Mouse (Mus musculus) left cerebral cortex, adult 8-10 months (tissue): ENCODE measurements around the gene Dock3. TPM values are rescaled to one million over a fixed set of nuclear protein-coding genes. Genes with fewer than 3 reads are reported as not detected.
"Not testable (repeated sequence)": the region's sequence is repeated elsewhere in the genome, so short reads cannot be mapped to it uniquely, and the experiment has no call there.

ENCODE experiments used
- DNase-seq, 2 experiments: peaks; one replicate each; pipeline ENCODE4 v3.0.0; 2022; ENCODE audit warnings: low spot score in 2 of 2
- total RNA-seq, 4 experiments: library from RNA; stranded (reverse); gene quantifications; 2 replicates each; pipeline ENCODE4 v1.2.4; 2022

Dock3 gene
- total RNA-seq, 4 experiments from 2014 or later, result 191 to 234 (median 223) TPM

DNA sequence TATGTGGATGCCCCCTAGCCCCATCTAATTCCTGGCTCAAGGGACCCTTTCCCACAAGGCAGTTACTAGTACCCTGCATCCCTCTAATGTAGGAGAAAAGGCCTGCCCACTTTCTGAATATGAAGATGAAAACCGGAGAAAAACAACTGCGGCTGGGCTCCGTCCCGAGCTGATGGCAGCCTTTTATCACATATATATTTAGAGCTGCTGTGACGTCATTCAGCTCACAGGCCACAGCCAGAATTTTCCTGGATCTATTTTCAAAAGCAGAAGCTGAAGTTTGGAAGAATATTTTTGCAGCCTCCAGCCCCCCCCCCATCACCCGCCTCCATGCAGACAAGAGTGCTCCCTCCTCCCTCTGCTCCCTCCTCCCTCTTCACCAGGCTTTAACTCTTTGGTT lies 27.9 kb upstream of the Dock3 start:
- DNase-seq, result peak in 1 of 2 experiments; percentile 88

DNA sequence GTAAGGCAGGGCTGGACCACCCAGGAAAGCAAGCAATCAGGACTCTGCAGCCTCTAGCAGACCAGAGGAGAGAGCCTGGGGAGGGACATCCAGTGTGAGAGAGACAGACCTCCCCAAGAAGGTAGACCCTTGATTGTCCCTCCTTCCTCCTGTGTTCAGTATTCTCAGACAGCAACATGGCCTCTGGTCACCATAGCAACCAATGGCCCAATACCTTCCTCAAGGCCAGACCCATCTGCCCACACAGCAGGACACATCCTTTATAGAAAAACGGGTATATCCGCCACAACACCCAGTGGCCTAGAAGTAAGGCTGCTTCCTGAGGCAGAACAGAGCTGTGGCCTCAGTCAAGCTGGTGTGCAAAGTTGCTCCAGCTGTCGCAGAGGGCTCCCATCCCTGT lies 23.9 kb upstream of the Dock3 start:
- no peak for DNase-seq

DNA sequence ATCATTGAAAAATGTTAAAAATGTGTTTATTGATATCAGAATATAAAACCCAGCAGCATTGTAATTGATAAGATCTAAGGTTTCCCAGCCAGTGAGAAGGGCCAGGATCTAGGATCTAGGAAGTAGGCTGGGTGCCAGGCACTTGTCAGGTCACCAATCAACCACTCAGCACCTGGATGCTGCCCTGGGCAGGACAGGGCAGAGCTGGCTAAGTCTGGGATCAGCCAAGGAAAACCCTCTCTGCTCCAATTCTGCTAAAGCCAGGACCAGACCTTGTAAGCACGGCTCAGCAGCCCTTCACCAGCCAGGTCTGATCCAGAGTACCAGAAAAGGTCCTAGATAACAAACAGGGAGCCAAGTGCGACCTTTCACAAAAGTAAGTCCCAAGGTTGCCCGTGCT lies 23.2 kb upstream of the Dock3 start:
- no peak for DNase-seq

DNA sequence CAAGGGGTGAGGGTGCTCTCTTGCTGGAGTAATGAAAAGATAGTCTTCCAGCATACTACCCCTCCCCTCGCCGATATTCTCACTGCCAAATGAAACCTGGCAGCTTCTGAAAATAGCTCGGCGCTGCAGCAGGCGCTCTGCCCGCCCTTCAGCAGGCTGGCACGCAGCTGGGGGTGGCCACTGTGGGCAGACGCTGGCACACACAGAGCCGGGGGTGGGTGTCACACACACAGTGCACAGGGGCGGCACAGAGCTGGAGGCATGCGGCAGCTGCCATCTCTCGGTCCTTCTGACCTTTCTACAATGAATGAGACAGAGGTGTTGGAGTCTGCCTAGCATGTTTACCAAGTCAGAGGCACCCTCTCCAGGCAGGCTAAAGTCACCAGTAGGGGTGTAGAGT lies 22.8 kb upstream of the Dock3 start:
- peak in 1 of 2 experiments; percentile 92 for DNase-seq

DNA sequence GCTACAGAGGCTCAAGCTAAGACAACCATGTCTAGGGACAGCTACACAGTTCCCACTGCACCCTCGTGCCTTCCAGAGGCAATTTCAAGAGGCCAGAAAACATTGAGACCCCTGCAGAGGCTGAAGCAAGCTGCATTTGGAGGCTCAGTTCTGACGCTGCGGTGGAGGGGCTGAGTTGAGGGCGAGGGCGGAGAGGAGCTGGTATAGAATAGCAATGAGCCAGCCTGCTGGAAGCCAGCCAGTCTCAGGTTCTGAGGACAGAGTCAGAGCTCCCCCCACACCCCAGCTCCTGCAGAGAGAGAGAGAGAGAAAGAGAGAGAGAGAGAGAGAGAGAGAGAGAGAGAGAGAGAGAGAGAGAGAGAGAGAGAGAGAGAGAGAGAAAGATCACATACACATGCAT lies 20.5 kb upstream of the Dock3 start:
- DNase-seq, result peak in 1 of 2 experiments; percentile 81

DNA sequence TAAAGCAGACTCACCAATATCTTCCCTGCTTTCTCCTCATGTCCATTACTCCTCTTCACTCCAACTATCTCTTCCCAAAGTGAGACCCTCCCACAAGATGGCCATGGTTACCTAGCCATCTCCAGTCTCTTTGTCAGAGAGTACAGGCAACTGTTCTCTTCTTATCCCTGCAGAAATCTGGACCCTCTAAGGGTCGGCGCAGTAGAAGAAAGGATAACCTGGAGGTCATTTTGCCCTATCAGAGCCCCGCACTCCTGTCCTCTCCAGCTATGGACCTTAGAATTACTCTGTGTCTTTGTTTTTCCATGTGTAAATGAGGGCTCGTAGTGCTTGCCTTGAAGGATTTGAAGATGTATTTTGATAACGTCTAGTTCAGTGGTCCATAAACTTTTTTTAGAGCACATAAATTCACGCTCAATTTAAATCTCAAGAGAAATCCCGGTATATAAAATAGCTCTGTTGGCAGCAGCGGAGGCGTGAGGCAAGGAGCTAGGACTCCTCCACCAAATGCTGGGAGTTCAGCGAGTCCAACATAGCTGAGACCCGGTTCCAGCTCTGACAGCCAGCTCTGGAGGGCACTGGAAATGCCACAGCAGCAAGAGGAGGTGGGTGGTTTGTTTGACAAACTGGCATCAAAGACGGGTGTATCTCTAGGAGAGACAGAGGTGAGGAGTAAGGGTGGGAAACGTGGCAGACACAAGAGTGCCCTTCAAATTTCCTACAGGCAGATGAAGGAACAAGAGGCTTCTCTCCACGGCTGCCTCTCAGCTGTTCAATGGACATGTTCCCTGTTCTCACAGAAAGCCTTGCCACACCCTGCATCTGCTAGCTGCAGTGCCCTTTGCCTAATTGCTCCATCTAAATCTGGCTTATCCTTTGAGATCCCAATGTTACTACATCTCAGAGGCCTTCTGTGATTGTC lies 19.0 kb upstream of the Dock3 start:
- DNase-seq, result peak in 1 of 2 experiments; percentile 75

DNA sequence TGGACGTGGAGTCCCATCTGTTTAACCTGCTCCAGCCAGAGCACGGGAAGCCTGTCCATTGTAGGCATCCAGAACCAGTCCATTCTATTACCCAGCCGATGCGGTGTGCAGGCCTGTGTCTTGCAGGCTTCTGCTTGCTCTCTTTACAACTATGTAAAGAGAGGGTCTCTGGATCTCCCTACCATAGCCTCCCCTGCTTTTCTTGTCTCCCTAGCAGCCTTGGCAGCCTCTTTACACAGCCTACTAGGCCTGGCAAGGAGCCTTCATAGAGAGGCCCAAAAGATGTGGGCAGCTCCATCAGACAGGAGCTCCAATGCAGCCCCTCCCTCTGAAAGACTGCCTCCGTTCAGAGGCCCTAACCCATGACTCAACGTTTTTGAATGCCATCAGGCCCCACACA lies 17.4 kb upstream of the Dock3 start:
- peak in 1 of 2 experiments; percentile 81 for DNase-seq

DNA sequence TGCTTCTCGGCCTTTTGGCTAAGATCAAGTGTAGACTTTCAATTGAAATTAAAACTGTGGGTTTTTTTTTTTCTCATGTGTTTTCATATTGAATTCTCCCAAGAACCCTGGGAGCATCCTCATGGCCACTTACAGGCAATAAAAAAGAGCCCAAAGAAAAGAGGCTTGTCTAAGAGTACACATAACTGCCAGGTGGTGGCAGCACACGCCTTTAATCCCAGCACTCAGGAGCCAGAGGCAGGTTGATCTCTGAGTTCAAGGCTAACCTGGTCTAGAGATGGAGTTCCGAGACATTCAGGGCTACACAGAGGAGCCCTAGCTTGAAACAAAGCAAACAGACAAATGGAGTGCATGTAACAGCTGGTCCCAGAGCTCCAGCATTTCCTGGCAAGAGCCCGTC lies 14.5 kb upstream of the Dock3 start:
- DNase-seq, result no peak

DNA sequence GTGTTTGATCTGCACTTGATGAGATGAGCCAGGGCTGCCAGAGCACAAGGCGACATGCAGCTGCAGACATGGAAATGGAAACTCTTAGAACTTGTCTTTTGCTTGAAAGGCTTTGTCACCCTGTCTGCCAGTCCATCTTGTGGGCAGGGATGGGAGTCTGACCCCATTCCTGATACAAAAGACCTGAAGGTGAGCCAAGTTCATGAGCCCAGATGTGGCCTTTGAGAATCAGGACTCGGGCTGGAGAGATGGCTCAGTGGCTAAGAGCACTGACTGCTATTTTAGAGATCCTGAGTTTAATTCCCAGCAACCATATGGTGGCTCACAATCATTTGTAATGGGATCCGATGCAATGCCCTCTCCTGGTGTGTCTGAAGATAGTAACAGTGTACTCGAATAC lies 13.6 kb upstream of the Dock3 start:
- DNase-seq, result no peak

DNA sequence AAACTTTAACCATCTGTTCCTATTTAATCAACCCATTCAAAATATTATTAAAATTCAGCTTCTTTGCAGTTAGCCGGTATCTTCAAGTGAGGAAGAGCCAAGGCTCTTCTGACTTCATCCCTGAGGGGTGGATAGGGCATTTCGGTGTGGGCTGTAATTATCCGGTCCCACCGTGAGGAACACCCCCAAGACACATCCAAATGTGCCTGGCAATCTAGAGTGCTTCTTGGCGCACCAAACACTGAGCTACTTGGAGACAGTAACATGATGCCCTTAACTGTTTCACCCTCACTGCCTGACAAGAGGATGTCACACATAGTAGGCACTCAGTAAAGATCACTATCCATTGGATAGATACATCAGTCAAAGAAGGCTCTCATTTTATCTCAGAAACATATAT lies 4.4 kb upstream of the Dock3 start:
- DNase-seq, result no peak

DNA sequence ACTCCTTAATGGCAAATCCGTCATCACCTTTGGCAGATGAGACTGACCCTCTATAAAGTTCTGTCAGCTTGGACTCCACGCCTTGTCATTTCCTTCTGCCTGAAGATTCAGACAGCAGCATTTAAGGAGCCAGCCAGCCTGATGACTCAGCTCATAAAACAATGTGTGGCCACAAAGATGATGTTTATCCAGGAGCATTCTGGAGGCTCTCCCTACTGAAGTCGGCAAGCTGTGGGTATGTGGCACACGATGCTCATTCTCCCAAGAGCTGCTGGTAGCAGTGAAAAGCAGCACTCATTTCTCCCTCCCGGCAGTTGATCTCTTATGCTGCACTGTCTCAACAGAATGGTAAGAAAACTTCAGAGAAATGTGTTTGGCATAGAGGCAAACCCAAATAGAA lies 3.6 kb upstream of the Dock3 start:
- DNase-seq, result peak in 1 of 2 experiments; percentile 68

DNA sequence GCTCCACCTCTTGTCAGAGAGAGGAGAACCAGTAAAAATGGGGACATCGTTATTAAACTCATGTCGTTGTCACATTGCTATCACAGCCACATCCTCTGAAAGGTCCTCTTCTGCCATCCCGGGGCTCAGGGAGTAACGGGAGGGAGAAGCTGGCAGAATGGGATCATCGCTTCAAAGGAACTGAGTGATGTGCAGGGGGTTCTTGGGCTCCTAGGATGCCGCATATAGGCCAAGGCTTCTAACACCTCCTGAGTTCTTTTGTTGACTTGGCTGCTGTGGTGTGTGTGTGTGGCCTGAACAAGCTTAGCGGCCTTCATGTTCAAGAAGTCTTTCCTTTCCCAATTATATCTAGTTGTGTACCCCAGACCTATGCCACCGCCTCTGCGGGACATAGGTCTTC lies 431 bp upstream of the Dock3 start:
- no peak for DNase-seq

DNA sequence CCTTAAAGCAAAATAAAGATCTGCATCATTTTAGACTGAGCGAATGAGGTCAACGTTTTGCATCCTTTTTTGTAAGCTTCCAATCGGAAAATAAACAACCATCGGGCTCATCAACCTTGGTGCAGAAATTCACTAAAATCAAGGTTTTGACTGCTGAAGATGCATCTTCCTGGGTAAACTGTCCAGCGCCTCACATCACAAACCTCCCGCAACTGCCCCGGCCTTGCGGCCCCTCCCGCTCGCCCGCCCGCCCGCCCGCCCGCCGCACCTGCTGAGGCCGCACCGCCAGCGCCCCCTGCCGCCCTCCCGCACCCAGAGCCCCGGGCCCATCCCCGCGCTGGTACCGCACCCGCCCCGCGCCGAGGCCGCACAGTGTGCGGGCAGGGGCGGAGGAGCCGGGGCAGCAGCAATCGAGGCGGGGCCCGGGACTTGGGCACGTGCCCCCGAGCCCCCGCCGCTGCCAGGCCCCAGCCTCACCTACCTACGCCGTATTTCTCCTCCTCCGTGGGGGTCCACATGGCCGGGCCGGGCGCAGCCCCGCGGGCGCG lies 644 bp downstream of the Dock3 start:
- peak in 1 of 2 experiments; percentile 8 for DNase-seq

DNA sequence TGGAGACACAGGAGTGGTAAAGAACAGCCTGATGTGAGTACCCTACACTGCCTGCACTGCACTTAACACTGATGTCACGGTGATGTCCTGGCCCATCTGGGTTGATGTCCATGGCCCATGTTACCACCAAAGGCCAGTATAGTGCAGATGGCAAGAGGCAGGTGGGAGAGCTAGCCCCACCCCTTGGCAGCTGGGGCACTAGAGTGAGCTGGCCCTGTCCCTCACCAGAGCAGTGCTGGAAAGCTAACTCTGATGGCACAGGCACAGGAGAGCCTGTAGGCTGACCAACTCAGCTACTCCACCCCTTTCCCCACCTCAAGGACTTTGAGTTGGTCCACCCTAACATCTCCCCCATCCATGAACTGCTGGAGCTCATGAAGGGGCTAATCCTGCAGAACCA lies 7.1 kb downstream of the Dock3 start:
- DNase-seq, result no peak

DNA sequence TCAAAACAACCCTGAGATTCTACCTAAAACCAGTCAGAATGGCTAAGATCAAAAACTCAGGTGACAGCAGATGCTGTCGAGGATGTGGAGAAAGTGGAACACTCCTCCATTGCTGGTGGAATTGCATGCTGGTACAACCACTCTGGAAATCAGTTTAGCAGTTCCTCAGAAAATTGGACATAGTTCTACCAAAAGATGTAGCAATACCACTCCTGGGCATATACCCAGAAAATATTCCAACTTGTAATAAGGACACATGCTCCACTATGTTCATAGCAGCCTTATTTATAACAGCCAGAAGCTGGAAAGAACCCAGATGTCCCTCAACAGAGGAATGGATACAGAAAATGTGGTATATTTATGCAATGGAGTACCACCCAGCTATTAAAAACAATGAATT lies 56.9 kb downstream of the Dock3 start:
- DNase-seq, result not testable (repeated sequence)

DNA sequence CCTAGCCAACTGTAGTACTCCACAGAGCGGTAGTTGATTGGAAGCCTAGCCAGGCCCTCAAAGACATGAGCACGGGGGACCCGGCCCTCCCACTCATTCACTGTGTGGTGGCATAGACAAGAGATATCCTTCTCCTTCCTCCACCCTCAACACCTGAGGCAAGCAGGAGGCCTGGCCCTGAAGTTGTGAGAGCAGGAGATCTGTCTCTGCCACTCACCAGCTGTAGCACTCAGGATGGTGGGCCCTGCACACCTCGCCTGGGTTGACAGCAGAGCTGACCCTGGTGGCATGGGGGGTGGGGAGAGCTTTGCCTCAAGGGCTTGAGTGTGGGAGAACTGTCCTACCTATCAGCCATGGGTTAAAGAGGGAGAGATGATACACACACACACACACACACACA lies 65.9 kb downstream of the Dock3 start:
- no peak for DNase-seq

DNA sequence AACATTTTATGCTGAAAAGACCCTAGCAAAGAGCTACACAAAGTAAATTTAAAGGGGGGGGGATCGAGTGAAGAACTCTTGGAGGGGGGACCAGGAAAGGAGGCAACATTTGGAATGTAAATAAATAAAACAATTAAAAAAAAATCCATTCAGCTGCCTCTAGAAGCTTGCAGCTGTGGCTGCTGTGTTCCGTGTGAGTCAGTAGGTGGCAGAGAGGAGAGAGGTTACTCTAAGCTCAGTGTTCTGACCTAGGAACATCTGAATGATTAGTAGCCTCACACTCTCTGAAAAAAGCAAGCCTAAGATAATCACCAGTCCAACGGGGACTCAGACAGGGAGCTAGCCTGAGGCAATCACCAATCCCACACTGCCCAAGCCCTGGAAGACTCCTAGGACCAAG lies 66.9 kb downstream of the Dock3 start:
- no peak for DNase-seq

DNA sequence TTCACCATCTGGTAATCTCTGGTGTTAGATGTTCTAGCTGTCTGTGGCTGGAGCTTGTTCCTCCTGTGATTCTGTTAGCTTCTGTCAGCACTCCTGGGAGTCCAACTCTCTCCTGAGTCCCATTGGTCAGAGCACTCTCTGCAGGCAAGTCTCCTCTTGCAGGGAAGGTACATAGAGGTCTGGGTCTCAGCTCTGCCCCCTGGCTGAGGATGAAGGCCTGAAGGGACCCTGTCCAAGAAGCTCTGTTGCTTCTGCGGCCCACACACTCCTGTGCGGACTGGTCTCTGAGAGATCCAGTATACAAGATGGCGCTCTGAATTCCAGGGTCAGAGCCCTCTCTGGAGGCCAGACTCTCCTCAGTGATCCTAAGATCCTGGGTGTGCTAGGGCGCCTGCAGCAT lies 75.3 kb downstream of the Dock3 start:
- DNase-seq, result not testable (repeated sequence)

DNA sequence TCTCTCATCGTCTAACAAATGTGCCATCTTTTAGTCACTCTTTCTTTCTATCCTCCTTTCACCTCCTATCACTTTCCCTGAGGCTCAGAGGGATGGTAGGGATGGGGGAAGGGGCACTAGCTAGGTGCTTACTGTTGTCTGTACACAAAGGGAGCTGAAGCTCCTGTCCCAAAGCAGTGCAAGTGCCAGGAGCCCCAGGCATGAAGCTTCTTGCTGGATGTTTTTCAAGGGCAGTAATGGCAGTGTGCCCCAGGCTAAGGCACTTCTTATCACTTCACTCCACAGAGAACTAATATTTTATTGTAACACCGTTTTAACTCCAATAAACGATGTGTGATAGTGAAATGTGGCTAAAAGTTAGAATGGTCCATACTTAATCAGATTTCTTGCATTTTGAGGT lies 118.9 kb downstream of the Dock3 start:
- DNase-seq, result no peak

DNA sequence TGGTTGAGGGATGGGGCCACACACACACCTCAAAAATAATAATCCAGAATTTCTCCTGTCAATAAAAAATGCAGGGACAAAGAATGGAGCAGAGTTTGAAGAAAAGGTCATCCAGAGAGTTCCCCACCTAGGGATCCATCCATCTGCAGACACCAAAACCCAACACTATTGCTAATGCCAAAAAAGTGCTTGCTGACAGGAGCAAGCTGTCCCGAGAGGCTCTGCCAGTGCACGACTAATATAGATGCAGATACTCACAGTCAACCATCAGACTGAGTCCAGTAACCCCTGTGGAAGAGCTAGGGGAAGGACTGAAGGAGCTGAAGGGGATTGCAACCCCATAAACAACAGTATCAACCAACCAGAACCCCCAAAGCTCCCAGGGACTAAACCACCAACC lies 119.7 kb downstream of the Dock3 start:
- no peak for DNase-seq

DNA sequence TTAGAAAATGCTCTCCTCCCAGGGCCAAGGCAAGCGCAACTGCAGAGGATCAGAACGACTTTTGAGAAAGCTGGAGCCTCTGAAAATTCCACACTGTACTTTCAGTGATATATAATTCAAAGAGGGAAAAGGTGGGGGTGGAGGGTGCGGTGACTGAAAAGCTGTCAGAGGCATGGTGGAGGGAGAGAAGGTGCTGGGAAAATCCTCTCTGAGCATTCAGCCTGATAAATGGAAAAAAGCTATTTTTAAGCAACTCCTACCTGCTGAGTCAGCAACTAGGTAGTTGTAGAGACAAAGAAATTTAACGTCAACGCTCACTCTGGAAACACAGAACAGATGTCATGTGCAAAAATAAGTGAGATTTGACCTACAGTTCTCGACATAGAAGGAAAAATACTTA lies 132.2 kb downstream of the Dock3 start:
- no peak for DNase-seq

DNA sequence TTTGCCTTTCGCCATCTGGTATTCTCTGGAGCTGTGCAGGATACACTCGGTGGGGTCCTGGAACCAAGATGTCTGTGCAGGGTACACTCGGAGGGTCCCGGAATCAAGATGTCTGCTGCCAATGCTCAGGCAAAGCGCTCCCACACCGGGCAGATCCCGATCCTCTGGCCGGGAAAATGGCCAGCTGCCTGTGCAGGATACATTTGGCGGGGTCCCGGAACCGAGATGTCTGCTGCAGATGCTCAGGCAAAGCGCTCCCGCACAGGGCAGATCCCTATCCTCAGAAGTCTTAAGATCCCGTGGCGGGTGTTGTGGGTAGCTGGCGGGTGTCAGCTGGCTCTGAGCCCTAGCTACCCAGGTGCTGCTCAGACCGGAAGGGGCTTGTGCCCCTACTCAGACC lies 142.3 kb downstream of the Dock3 start:
- not testable (repeated sequence) for DNase-seq

DNA sequence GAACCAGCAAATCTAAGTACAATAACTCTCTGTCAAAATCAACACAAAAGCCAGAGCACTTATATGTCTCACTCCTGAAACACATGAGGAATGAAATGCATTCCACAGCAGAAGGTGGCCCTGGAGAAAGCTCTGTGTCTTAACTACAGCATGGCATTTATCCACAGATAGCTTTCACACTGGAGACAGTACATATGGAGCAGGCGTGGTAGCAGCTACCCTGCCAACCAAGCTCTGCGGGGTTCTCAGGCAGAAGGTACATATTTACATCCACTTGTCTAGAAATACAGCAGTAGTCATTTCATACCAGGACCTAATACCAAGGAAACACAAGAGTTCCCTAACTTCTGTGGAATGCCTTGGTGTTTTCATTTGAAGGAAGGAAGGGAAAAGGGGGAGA lies 144.2 kb downstream of the Dock3 start:
- DNase-seq, result peak in 1 of 2 experiments; percentile 62
